Mouse (Mus musculus): ENCODE measurements around the gene Ewsr1. TPM values are rescaled to one million over a fixed set of nuclear protein-coding genes. Genes with fewer than 3 reads are reported as not detected.

Ewsr1 gene
- polyA plus RNA-seq, 1 experiment from 2014 or later, result 680 TPM

Small RNA genes within 50 kb of the gene (microRNA-seq; reads per million reads assigned to microRNA genes)
- gene Gm47296, result not detected

Other genes with a start within 250 kb of the Ewsr1 start
- gene Nf2, start 249.7 kb downstream of the Ewsr1 start, polyA plus RNA-seq (2016; fragmentation: Nextera tagmentation; extraction: Ambion mirVana), result 43.2 and 52.5 TPM in 2 replicates
- gene Nipsnap1, start 225.3 kb downstream of the Ewsr1 start, polyA plus RNA-seq (2016; fragmentation: Nextera tagmentation; extraction: Ambion mirVana), result 43.6 and 60.9 TPM in 2 replicates
- 32.2 and 36.9 TPM in 2 replicates for gene Thoc5, start 203.9 kb downstream of the Ewsr1 start, polyA plus RNA-seq (2016; fragmentation: Nextera tagmentation; extraction: Ambion mirVana)
- 0.39 and 0.74 TPM in 2 replicates for gene Nefh, start 151.2 kb downstream of the Ewsr1 start, polyA plus RNA-seq (2016; fragmentation: Nextera tagmentation; extraction: Ambion mirVana)
- 55.7 and 62.6 TPM in 2 replicates for gene Ap1b1, start 112.4 kb downstream of the Ewsr1 start, polyA plus RNA-seq (2016; fragmentation: Nextera tagmentation; extraction: Ambion mirVana)
- 1.1 and 1.4 TPM in 2 replicates for gene Rasl10a, start 41.1 kb downstream of the Ewsr1 start, polyA plus RNA-seq (2016; fragmentation: Nextera tagmentation; extraction: Ambion mirVana)
- 27.0 and 34.4 TPM in 2 replicates for gene Gas2l1, start 33.9 kb downstream of the Ewsr1 start, polyA plus RNA-seq (2016; fragmentation: Nextera tagmentation; extraction: Ambion mirVana)
- 34.2 and 35.0 TPM in 2 replicates for gene Rhbdd3, start 340 bp downstream of the Ewsr1 start, polyA plus RNA-seq (2016; fragmentation: Nextera tagmentation; extraction: Ambion mirVana)
- 11.8 and 14.6 TPM in 2 replicates for gene Emid1, start 53.0 kb upstream of the Ewsr1 start, polyA plus RNA-seq (2016; fragmentation: Nextera tagmentation; extraction: Ambion mirVana)
- gene Kremen1, start 162.3 kb upstream of the Ewsr1 start, polyA plus RNA-seq (2016; fragmentation: Nextera tagmentation; extraction: Ambion mirVana), result 18.3 and 34.4 TPM in 2 replicates